ENCODE assay signal across 12 mouse cellular contexts in genomic region chr16:22076620-22076941, GRCm38 (mm10).
DNase-seq lines count a peak whose midpoint lies in the region; ATAC-seq lines count a peak whose summit lies in the region.
"Had no signal": no experiment of that assay in that cellular context is flagged by ENCODE, and none has a peak within 500 bp of the region (broad histone marks: within the 10 kb centered on the region; RNA-seq: fewer than 3 reads in every experiment).

No protein-coding gene starts in this region.

- no peak overlapping the region for H3K4me2 ChIP-seq in hindbrain, embryonic 14.5 days (replicated peaks)
- no peak overlapping the region for H3K4me2 ChIP-seq in hindbrain, embryonic 12.5 days (replicated peaks)
- H3K4me2 ChIP-seq: embryonic facial prominence, embryonic 13.5 days; liver, embryonic 11.5 days; neural tube, embryonic 12.5 days had no signal

- H3K27ac ChIP-seq in hindbrain, embryonic 14.5 days: 0 out of 2 replicates have a peak overlapping the region, but pooled peaks have one; percentile 36
- no peak overlapping the region for H3K27ac ChIP-seq in hindbrain, embryonic 12.5 days
- H3K27ac ChIP-seq: embryonic facial prominence, embryonic 13.5 days; neural tube, embryonic 12.5 days had no signal

- ATAC-seq in hindbrain, embryonic 14.5 days (ENCODE audit: low FRiP score): no peak
- no peak for ATAC-seq in hindbrain, embryonic 12.5 days (ENCODE audit: low FRiP score)
- peak; percentile 54; the same call in 1 of the 2 replicates for ATAC-seq in common myeloid progenitor, adult 5-6 weeks (replicated peaks; ENCODE audit: low read depth, poor library complexity, severe bottlenecking)
- no peak; the same call in 1 of the 2 replicates for ATAC-seq in megakaryocyte, adult 5-6 weeks (ENCODE audit: poor library complexity, severe bottlenecking)

- H3K9me3 ChIP-seq in hindbrain, embryonic 14.5 days (ENCODE audit: control insufficient read depth, low read length): no peaks in the 10 kb centered on the region
- H3K9me3 ChIP-seq in hindbrain, embryonic 12.5 days (replicated peaks): no peaks in the 10 kb centered on the region
- H3K9me3 ChIP-seq: embryonic facial prominence, embryonic 13.5 days; neural tube, embryonic 12.5 days had no signal

- WGBS in hindbrain, embryonic 14.5 days: 43% methylated on average over 4 of the region's 4 CpGs
- WGBS in hindbrain, embryonic 12.5 days: 39% methylated on average over 4 of the region's 4 CpGs

- peaks cover 65% of the 10 kb centered on the region for H3K36me3 ChIP-seq in hindbrain, embryonic 14.5 days (replicated peaks; ENCODE audit: control insufficient read depth, insufficient read depth)
- peaks cover 83% of the 10 kb centered on the region for H3K36me3 ChIP-seq in hindbrain, embryonic 12.5 days

- no peak overlapping the region for H3K4me3 ChIP-seq in hindbrain, embryonic 14.5 days (replicated peaks; ENCODE audit: low read length)
- no peak overlapping the region for H3K4me3 ChIP-seq in hindbrain, embryonic 12.5 days
- H3K4me3 ChIP-seq: embryonic facial prominence, embryonic 13.5 days; neural tube, embryonic 12.5 days had no signal

- no peak overlapping the region for H3K9ac ChIP-seq in hindbrain, embryonic 14.5 days
- H3K9ac ChIP-seq in hindbrain, embryonic 12.5 days: no peak overlapping the region
- H3K9ac ChIP-seq: embryonic facial prominence, embryonic 13.5 days; neural tube, embryonic 12.5 days had no signal

- no peak for DNase-seq in hindbrain, embryonic 14.5 days (ENCODE audit: low spot score)
- DNase-seq in ES-CJ7 (ENCODE audit: low read depth, low spot score): peak; percentile 43
- DNase-seq in lung, postnatal 36 days: peak; percentile 83
- no peak for DNase-seq in frontal cortex, adult 2 months (ENCODE audit: extremely low spot score in 1 of 2, low spot score in 1 of 2)
- no peak for DNase-seq in cerebellum, postnatal 10 days
- DNase-seq: thymus, postnatal 25 days had no signal

- no peaks in the 10 kb centered on the region for H3K27me3 ChIP-seq in hindbrain, embryonic 14.5 days (ENCODE audit: control insufficient read depth, insufficient read depth, low read length)
- H3K27me3 ChIP-seq in hindbrain, embryonic 12.5 days: no peaks in the 10 kb centered on the region
- H3K27me3 ChIP-seq: embryonic facial prominence, embryonic 13.5 days; neural tube, embryonic 12.5 days had no signal

- H3K4me1 ChIP-seq in hindbrain, embryonic 14.5 days (replicated peaks; ENCODE audit: control insufficient read depth, insufficient read depth, low read length): no peaks in the 10 kb centered on the region
- peaks cover 7% of the 10 kb centered on the region for H3K4me1 ChIP-seq in hindbrain, embryonic 12.5 days
- H3K4me1 ChIP-seq: embryonic facial prominence, embryonic 13.5 days had no signal

Comparison
In these comparisons a context has a peak if more than half of its experiments do, and no peak if none do; other contexts are left out.
1. DNase-seq: peak in ES-CJ7 (single experiment) and lung, postnatal 36 days (single experiment); none in hindbrain, embryonic 14.5 days (single experiment), frontal cortex, adult 2 months (0 of 2) and cerebellum, postnatal 10 days (0 of 2).